11 mouse cellular contexts compared by ENCODE assay signal in the genomic region with DNA sequence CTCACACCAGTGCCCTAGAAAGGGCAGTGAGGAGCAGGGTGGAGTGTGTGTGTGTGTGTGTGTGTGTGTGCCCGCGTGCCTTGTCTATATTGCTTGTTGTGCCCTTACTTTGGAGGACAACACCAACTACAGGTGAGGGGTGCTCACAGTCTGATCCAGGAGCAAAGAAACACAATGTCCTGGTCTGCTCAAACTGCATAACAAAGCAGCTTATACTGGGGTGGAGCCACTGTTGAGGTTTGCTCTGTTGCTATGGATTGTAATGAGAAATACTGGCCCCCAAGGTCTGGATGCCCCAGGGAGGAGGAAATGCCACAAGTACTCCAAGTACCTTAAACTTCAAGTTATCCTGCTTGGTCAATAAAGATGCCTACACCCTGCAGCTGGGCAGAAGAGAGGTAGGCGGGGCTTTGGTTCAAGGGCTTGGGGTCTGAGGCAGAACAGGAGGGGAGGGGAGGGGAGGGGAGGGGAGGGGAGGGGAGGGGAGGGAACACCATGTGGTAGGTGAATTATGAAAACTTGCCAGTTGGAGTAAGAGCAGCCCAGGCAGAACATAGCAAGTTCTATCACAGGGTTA.
A peak's percentile ranks its signal among the peaks of the same experiment; 100 is the strongest.
DNase-seq lines count a peak whose midpoint lies in the region; ATAC-seq lines count a peak whose summit lies in the region.
"Had no signal": no experiment of that assay in that cellular context is flagged by ENCODE, and none has a peak within 500 bp of the region (broad histone marks: within the 10 kb centered on the region; RNA-seq: fewer than 3 reads in every experiment).

No protein-coding gene starts in this region.

- H3K4me1 ChIP-seq in kidney, embryonic 16.5 days (ENCODE audit: insufficient read depth, low read length) = peaks cover 12% of the 10 kb centered on the region
- H3K4me1 ChIP-seq in limb, embryonic 13.5 days = peaks cover 25% of the 10 kb centered on the region
- H3K4me1 ChIP-seq: neural tube, embryonic 15.5 days had no signal

- no peak for DNase-seq in kidney, postnatal 25 days
- DNase-seq in 3T3-L1 (ENCODE audit: low read depth, low spot score) (peak; percentile 32), R1 (ENCODE audit: low read depth, low spot score) (peak; percentile 92)
- no peak for DNase-seq in testis, postnatal 10 days (ENCODE audit: low spot score)
- DNase-seq in gastrocnemius, adult 8-10 months (ENCODE audit: low spot score in 2 of 2) = no peak
- DNase-seq: right cerebral cortex, adult 18-20 months; thymus, postnatal 14 days had no signal

- no peak overlapping the region for H3K27ac ChIP-seq in kidney, embryonic 16.5 days (ENCODE audit: low read length)
- peak overlapping the region; percentile 44 for H3K27ac ChIP-seq in limb, embryonic 13.5 days
- H3K27ac ChIP-seq: neural tube, embryonic 15.5 days had no signal

- peak; percentile 42; the same call in 1 of the 2 replicates for ATAC-seq in kidney, embryonic 16.5 days (ENCODE audit: low FRiP score, low TSS enrichment)
- peak; percentile 44; the same call in 1 of the 2 replicates for ATAC-seq in limb, embryonic 13.5 days (ENCODE audit: low FRiP score, low read depth)
- no peak for ATAC-seq in megakaryocyte-erythroid progenitor cell, adult 5-6 weeks (replicated peaks; ENCODE audit: low FRiP score, low TSS enrichment, poor library complexity, severe bottlenecking)

- no peaks in the 10 kb centered on the region for H3K36me3 ChIP-seq in kidney, embryonic 16.5 days (ENCODE audit: insufficient read depth, low read length)
- H3K36me3 ChIP-seq in limb, embryonic 13.5 days = no peaks in the 10 kb centered on the region
- H3K36me3 ChIP-seq: neural tube, embryonic 15.5 days had no signal

- WGBS in kidney, embryonic 16.5 days = 77% methylated on average over 2 of the region's 3 CpGs
- 78% methylated on average over 2 of the region's 3 CpGs for WGBS in limb, embryonic 13.5 days

- no peaks in the 10 kb centered on the region for H3K27me3 ChIP-seq in kidney, embryonic 16.5 days (ENCODE audit: insufficient read depth, low read length)
- no peaks in the 10 kb centered on the region for H3K27me3 ChIP-seq in limb, embryonic 13.5 days
- H3K27me3 ChIP-seq: neural tube, embryonic 15.5 days had no signal

- no peak overlapping the region for H3K4me2 ChIP-seq in kidney, embryonic 16.5 days (replicated peaks; ENCODE audit: low read depth, low read length)
- H3K4me2 ChIP-seq in limb, embryonic 13.5 days (replicated peaks) = no peak overlapping the region
- H3K4me2 ChIP-seq: neural tube, embryonic 15.5 days had no signal

- H3K9ac ChIP-seq in kidney, embryonic 16.5 days (replicated peaks; ENCODE audit: low read length) = no peak overlapping the region
- H3K9ac ChIP-seq in limb, embryonic 13.5 days = no peak overlapping the region
- H3K9ac ChIP-seq: neural tube, embryonic 15.5 days had no signal

- H3K9me3 ChIP-seq in kidney, embryonic 16.5 days (ENCODE audit: low read length) = no peaks in the 10 kb centered on the region
- H3K9me3 ChIP-seq in limb, embryonic 13.5 days = no peaks in the 10 kb centered on the region
- H3K9me3 ChIP-seq: neural tube, embryonic 15.5 days had no signal

- no peak overlapping the region for H3K4me3 ChIP-seq in kidney, embryonic 16.5 days (ENCODE audit: low read length)
- no peak overlapping the region for H3K4me3 ChIP-seq in limb, embryonic 13.5 days
- H3K4me3 ChIP-seq: neural tube, embryonic 15.5 days had no signal

Comparison
In these comparisons a context has a peak if more than half of its experiments do, and no peak if none do; other contexts are left out.
1. DNase-seq: peak in 3T3-L1 (single experiment) and R1 (single experiment); none in kidney, postnatal 25 days (0 of 2), testis, postnatal 10 days (single experiment) and gastrocnemius, adult 8-10 months (0 of 2).